Mouse (Mus musculus) gastrocnemius, adult 2 months (tissue): ENCODE measurements around the gene Tnfaip3. TPM values are rescaled to one million over a fixed set of nuclear protein-coding genes. Genes with fewer than 3 reads are reported as not detected.
A peak's percentile ranks its signal among the peaks of the same experiment; 100 is the strongest.

Source experiments
- DNase-seq: peaks from one replicate; pipeline ENCODE4 v3.0.0; 2022
- H3K27ac ChIP-seq: fragments of 200-600 bp; 2 replicates; pipeline ENCODE4 v1.8.1; 2022; ENCODE audit warnings: mild to moderate bottlenecking
- H3K4me3 ChIP-seq: fragments of 200-600 bp; 2 replicates; pipeline ENCODE4 v1.8.1; 2022; ENCODE audit warnings: mild to moderate bottlenecking, moderate library complexity
- CTCF ChIP-seq: fragments of 200-600 bp; IDR thresholded peaks from 2 replicates; pipeline ENCODE4 v1.8.1; 2022; ENCODE audit warnings: antibody characterized with exemption, mild to moderate bottlenecking, moderate library complexity
- intact Hi-C: fragments of 180-260 bp; cut with DNase I; formaldehyde crosslinking; loops from one replicate; pipeline ENCODE4 v1.15.1; 2025
- total RNA-seq, 2 experiments: library from RNA; stranded (reverse); gene quantifications; 2 replicates each; pipeline ENCODE4 v1.2.3; 2021

The Tnfaip3 gene
- total RNA-seq, 2 experiments from 2014 or later, result 1.8 to 2.1 TPM

DNA sequence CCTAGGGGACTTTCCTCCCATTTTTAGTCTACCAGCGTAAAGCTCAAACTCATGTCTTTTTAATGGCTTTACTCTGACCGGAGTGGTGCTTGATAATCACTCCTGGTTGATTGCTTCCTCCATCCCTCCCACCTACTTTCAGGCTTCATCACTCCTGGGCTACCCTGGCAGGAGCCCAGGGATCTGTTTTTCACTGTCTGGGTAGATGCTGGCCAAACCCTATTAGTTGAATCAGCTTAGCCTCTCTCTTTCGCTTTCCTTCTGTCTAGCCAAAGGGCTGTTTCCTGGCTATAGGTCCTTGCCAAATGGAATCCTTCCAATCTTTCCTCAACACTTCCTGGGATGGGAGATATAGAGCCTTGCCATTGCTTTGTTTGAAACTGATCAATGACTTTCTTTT is 19.3 kb upstream of the Tnfaip3 start:
- H3K27ac ChIP-seq, result no peak overlapping the region
- no peak for DNase-seq
- no peak for TF ChIP-seq CTCF
- intact Hi-C loops, result no loop called here
- no peak overlapping the region for H3K4me3 ChIP-seq

DNA sequence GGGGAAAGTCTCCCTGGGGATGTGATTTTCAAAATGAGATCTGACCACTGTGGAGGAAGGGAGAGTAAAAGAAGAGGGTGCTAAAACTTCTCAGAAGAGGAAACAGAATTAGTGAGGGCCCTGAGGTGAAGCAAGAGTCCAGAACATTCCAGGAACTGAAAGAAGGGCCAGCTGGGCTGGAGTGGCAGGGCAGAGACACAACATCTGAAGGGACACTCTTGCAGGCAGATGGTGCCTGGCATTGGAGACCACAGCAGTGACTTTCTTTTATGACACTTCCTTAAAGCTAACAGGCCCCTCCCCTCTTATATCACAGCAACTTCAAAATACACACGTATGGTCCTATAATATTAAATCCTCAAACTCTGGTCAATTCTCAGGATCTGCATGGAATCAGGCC is 18.2 kb upstream of the Tnfaip3 start:
- TF ChIP-seq CTCF, result no peak
- Histone ChIP-seq H3K4me3 (no peak overlapping the region), H3K27ac (no peak overlapping the region)
- DNase-seq, result no peak
- intact Hi-C loops, result no loop called here

DNA sequence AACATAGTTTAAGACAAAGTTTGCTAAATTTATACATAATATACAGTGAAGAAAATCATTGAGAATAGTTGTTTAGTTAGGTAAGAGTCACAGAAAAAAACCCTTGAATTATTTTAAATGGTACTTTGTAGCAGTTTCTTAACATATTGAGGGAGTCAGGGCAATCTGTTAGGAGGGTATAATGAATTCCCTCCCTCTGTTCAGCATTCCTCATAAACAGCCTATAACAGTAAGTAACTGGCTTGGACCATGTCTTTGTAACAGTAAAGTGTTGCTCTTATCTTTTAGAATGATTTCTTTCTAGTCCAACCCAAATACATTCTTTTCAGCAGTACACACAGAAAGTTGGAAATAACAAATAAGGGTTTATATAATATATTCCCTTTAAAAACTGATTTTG is 16.4 kb upstream of the Tnfaip3 start:
- H3K4me3 ChIP-seq, result no peak overlapping the region
- no peak for TF ChIP-seq CTCF
- intact Hi-C loops, result no loop called here
- no peak for DNase-seq
- H3K27ac ChIP-seq, result no peak overlapping the region

DNA sequence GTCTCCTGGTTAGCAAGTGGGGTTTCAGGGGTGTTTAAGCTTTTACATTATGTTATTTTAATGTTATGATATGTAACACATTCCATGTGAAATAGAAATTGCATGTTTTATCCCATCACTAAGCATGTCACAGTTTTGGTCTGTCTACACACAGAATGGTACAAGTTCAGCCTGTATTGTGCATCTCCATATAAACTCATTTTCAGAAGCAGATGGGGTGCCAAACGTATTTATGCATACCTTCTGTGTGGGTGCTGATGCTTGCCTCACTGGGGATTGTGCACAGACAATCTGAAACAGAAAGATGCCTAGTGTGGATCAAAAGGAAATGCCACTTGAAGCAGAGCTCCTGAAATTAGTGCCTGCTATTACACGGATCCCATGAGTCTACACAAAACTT is 15.2 kb upstream of the Tnfaip3 start:
- Histone ChIP-seq H3K4me3 (no peak overlapping the region), H3K27ac (no peak overlapping the region)
- intact Hi-C loops, result no loop called here
- TF ChIP-seq CTCF, result no peak
- DNase-seq, result no peak

DNA sequence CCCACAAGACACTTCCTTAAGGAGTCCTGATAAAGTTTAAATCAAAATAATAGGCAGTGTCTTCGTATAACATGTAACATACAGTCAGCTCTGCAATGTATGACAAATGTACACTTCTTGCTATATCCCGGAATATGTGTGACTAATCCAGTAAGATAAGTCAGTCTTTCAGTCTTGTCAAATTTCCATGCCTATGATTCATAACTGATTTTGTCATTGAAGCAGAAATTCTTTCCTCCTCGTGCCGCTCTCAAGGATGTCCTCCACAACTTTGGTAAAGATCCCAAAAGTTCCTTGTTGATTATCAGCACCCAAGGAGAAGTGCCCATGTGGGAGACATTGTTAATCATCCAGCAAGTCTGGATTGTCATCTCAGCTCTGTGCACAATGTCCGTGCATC is 11.3 kb upstream of the Tnfaip3 start:
- Histone ChIP-seq H3K4me3 (no peak overlapping the region), H3K27ac (no peak overlapping the region)
- DNase-seq, result no peak
- no peak for TF ChIP-seq CTCF
- intact Hi-C loops, result no loop called here

DNA sequence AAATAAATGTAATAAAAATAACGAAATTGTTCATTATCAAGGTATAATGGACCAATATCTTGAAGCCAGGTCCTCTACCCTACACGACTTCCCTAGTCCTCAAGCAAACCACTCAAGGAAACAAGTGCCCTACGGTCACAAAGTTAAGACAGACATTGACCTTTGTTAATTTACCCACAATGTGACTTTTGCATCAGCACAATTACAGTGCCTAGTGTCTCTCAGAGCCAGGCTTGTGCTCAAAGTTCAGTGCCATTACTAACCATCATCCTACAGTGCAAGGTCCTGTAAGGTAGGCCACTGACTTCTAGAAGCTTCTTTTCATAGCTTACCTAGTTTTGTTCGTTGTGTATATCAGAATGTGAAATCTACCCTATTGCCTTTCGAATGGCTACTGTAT is 8.9 kb upstream of the Tnfaip3 start:
- no peak for DNase-seq
- no peak overlapping the region for H3K4me3 ChIP-seq
- no peak for TF ChIP-seq CTCF
- intact Hi-C loops, result no loop called here
- no peak overlapping the region for H3K27ac ChIP-seq

DNA sequence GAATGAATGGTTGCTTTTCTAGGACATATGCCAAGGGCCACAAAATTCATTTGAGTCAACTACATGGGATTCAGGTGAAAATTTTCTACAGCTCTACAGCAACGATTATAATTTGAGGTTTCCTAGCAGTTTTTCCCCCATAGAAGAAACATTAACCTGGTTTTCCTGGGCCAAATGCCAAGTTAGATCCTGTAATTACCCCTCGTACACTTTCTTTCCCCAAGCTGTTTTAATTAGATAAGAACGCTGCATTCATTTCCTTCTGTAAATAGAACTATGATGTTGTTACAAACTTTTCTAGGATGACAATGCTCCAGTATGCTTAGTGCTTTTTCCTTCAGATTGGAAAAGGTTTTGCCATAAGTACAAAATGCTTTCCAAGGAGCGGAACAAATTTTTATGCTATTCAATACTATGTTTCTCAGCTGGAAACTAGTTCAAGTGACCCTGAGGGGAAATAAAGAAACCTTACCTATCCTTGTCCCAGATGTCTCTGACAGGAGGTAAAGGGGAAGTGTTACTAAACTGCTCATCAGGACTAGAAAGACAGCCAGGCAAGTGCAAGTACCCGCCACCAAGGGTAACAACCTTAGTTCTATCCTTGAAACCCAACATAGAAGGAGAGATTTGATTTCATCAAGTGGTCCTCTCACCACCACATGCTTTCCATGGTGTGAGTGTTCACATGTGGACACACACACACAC is 8.3 kb upstream of the Tnfaip3 start:
- TF ChIP-seq CTCF, result no peak
- DNase-seq, result no peak
- H3K4me3 ChIP-seq, result no peak overlapping the region
- intact Hi-C loops, result no loop called here
- no peak overlapping the region for H3K27ac ChIP-seq

DNA sequence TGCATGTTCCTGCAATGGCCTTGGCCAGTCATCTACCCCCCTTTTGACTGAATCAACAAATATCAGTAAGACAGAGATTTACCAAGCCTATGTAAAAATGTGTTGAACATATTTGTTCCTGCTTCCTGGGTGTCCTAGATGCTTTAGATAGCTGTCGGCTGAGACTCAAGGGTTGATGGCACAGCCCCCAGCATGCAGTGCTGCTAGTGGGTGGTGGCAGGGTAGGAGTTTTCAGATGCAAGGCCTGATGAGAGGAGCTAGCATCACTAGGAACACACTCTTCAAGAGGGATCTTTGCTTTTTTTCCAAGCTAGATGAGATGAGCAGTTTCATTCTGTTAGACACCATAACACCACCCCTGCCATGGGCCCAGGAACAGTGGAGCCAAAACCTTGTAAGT is 6.8 kb upstream of the Tnfaip3 start:
- no peak for DNase-seq
- intact Hi-C loops, result no loop called here
- Histone ChIP-seq H3K27ac (no peak overlapping the region), H3K4me3 (no peak overlapping the region)
- no peak for TF ChIP-seq CTCF

DNA sequence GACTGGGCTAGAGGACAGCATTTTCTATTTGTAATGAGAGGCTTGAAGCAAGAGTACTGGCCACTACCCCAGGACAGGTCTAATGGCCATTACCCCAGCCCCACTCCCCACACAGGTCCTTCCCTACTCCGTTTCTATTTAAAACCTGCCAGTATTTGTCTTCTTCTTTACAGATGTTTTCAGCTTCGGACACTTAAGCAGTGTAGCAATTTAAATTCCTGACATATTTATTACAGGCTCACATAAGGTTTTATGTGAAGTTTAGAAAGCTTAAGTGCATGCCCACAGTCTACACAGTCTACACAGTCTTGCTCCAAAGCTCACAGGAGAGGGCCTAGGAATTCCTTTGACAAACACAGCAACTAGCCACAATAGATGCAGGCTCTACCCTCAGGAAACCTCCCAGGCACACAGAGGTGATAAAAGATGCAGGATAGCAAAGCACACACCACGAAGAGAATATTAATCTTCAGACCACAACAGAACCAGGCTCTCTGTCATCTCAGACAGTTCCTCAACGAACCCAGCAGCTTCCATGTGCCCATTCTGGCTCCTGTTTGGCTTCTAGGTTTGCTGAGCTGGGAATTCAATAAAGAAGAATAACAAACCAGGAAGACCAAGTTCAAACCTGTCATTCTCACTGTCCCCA is 1.5 kb upstream of the Tnfaip3 start:
- intact Hi-C loops, result loop anchor here (5.0 to 10.0 kb wide), 2 partner anchors 155 to 578 kb away; partner anchors contain the start of gene Ifngr1
- Histone ChIP-seq H3K4me3 (no peak overlapping the region), H3K27ac (no peak overlapping the region)
- no peak for DNase-seq
- no peak for TF ChIP-seq CTCF

DNA sequence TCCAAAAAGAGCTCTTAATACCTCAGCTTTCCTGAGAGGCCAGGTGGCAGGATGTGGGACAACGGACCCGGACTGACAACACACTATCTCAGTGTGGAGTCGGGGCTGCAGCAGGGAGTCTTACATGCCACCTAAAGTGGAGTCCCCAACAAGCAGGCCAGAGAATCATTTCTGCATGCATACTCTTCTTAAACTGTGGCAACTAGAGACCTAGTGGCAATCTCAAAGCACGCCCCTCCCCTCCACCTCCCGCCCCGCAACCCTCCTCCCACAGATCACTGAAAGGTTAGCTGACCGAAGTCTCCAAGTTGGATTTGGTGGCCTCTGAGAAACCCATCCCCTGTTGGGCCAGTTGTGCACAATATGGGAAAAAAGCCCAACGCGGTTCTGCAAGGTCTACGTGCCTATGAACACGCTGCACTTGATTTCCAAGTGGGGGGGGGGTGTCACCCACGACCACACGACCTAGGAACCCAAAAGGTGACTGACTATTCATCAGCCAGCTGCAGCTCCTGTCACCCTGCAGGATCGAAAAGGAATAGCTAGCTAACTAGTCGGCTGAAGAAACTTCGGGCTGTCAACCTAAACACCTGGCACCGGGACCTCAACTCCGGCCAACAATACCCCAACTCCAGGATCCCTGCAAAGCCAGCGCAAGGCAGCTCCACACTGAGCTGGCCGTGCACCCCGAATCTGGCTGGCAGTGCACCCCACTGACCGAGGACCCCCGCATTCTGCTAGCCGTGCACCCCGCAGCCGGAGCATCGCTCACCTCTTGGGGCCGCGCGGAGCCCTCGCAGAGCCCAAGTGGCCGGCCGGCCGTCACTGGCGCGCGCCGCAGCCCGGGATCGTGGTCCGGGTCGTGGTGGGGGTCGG is 838 bp downstream of the Tnfaip3 start:
- TF ChIP-seq CTCF, result peak; percentile 35; the same call in 1 of the 2 replicates
- Histone ChIP-seq H3K27ac (peak overlapping the region; percentile 91), H3K4me3 (peak overlapping the region; percentile 100)
- intact Hi-C loops, result loop anchor here (2.0 to 10.0 kb wide), 5 partner anchors 52 to 580 kb away; partner anchors contain the start of gene Ifngr1
- DNase-seq, result peak; percentile 31

DNA sequence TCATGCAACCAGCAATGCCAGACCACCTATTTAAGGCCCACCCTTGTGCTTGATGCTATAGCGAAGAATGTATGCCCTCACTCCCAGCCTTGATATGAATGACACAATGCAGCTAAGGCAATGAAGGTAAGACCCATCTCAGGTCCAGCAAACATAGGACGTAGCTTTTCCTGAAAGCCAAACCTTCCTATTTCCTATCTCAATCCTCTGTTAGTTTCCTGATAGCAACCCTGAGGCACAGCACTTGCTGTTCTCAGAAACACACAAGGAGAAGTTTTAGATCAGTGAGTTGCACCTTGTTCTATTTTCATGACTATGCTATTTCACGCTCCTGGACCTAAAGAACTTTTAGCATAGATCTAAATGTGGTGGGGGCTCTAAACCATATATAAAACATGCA is 2.1 kb downstream of the Tnfaip3 start:
- no peak for TF ChIP-seq CTCF
- Histone ChIP-seq H3K27ac (no peak overlapping the region), H3K4me3 (peak overlapping the region; percentile 100; the same call in 1 of the 2 replicates)
- intact Hi-C loops, result loop anchor here (10.0 kb wide), 1 partner anchor 581 kb away; the partner anchor contains the start of gene Ifngr1
- DNase-seq, result no peak

DNA sequence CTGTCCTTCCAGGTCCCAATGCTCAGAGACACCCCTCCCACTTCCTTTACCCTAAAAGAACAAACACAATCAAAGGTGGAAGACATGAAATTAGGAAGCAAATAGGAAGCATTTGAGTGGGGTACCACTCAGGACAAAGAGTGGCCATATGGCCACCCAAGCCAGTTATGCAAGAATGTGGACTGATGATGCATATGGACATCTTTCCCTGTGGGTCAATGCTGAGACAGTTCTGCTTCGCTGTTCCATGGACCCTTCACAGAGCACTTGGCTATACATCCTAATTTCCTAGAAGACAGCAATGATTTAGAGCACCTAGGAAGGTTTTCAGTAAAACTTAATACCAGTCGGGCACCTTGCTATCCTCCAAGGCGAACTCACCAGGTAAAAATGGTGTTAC is 2.8 kb downstream of the Tnfaip3 start:
- Histone ChIP-seq H3K4me3 (peak overlapping the region; percentile 11; the same call in 1 of the 2 replicates), H3K27ac (no peak overlapping the region)
- DNase-seq, result no peak
- no peak for TF ChIP-seq CTCF
- intact Hi-C loops, result loop anchor here (10.0 kb wide), 1 partner anchor 582 kb away; the partner anchor contains the start of gene Ifngr1
